Mouse (Mus musculus) kidney, postnatal 25 days (tissue): ENCODE measurements at regions not wholly inside any gene's neighbourhood (a gene's known extent, or its start where the extent isn't known, plus 50 kb on each side); places are given as distances from the start of the nearest gene placed in this dataset.

ENCODE experiments used
- DNase-seq, 2 experiments: peaks; one replicate each; pipeline ENCODE4 v3.0.0; 2021; ENCODE audit warnings: mixed read lengths in 2 of 2

DNA sequence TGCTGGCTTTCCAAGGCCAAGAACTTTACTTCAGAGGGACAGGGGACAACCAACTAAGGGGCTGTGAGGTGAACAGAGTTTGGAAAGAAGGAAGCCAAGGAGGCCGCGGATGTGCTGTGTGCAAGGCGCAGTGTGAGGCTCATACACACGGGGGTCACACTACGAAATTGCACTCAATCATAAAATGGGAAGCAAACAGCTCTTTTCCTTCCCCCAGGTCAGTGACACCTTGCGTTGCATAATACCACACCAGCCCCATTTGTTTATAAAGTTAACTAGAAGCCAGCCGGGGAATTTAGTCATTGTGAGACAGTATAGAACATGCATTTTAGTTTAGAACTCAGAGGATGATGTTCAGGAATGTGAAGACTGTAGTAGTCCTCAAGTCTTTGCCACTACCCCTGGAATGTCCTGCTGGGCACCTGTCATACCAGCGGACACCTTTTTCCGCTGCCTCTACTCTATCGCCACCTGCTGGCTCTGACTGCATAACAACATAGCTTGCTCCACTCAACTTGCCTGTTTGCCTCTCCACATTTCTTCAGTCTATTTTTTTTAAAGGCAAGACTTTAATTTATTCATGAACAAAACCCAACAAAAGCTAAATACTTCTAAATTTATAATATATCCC, 82.5 kb upstream of the Zfp648 start:
- DNase-seq = peak; percentile 88 to 89

DNA sequence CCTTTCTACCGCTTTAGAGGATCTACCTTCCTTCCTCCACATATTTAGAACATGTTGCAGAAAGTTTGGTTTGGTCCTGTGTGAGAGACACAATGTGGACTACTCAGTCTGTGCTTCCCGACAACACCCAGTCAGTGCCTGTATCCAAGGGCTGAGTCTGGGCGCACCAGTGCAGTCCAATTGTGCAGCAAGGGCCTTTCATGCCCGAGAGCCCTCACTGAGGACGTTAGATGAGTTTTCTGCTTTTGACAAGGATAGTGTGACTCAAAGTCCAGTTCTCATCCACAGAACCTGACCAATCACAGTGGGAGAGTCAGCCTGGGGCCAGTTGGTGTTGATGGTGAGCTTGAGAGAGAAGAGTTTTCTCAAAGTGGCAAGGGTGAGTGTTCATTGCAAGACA, 81.4 kb upstream of the Zfp648 start:
- DNase-seq = peak; percentile 64 to 85

DNA sequence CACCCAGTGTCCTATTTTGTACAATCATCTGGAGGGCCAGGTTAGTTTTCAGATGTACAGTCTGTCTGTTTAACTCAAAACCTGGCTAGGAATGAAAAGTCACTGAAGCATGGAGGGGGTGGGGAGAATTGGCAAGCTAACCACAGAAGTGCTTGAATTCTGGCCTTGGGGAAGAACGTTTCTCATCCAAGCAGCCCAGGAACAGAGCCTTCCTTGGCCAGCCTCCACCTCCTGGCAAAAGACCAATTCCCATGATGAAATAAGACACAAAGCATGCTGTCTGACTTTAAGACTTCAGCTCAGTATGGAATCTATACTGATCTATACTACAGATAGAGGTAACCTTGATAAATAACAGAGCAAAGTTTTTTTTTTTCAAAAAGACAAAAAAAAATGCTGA, 80.3 kb upstream of the Zfp648 start:
- DNase-seq = peak; percentile 93

DNA sequence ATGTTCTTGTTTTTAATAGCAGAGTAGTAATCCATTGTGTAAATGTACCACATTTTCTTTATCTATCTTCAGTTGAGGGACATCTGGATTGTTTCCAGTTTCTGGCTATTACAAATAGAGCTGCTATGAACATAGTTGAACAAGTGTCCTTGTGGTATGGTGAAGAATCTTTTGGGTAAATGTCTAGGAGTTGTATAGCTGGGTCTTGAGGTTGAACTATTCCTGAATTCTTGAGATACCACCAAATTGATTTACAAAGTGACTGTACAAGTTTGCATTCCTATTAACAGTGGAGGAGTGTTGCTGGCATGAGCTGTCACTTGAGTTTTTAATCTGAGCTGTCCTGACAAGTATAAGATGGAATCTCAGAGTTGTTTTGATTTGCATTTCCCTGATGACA, 76.0 kb upstream of the Zfp648 start:
- DNase-seq = no peak

DNA sequence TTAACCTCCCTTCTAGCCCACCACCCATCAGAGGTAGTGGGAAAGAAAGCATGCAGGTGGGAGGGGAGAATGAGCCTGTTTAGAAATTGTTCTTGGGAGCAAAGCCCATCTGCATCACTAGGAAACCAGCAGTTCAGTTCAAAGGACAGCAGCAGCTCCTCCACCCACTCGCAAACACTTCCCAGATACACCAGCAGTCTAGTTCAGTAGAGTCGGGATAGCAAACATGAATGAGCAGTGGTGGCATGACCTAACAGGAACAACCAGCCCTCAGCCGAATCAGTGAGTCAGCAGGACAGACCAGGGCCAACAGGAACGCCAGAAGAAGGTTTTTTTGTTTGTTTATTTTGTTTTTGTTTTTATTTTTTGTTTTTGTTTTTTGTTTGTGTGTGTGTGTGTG, 74.5 kb upstream of the Zfp648 start:
- DNase-seq = peak in 1 of 2 experiments; percentile 50

DNA sequence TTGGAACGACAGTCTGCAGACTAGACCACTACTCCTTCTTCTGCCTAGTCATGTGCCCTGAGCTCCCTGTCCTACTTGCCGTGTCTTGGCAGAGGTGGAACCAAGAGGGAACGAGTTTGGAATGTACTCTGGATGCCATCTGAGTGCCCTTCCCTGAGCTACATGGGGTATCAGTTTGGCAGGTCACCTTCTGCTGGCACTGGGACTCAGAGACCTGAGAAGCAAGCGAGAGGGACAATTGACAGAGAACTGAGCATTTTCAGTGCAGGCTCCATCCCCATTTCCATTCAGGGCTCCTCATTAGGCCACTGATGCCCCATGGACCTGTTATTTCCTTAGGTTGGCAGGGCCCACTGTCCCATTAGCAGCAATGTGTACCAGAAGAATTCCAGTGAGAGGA, 61.5 kb upstream of the Zfp648 start:
- DNase-seq = no peak

DNA sequence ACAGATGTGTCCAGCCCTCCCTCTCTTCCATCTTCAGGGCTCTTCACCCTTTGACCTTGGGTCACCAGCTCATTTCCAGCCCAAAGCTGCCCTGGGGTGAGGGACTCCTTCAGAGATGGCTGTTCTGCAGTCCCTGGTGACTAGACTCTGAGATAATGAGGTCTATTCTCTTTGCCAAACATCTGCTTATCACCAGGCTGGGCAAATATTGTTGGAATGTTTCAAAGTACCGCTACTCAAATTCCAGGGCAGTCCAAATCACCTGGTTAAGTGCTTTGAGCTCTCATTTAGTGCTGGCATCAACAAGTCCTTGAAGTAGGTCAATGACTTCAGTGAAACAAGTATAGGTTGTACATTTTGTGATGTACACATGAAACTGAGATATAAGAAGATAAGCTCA, 57.3 kb upstream of the Zfp648 start:
- DNase-seq = no peak

DNA sequence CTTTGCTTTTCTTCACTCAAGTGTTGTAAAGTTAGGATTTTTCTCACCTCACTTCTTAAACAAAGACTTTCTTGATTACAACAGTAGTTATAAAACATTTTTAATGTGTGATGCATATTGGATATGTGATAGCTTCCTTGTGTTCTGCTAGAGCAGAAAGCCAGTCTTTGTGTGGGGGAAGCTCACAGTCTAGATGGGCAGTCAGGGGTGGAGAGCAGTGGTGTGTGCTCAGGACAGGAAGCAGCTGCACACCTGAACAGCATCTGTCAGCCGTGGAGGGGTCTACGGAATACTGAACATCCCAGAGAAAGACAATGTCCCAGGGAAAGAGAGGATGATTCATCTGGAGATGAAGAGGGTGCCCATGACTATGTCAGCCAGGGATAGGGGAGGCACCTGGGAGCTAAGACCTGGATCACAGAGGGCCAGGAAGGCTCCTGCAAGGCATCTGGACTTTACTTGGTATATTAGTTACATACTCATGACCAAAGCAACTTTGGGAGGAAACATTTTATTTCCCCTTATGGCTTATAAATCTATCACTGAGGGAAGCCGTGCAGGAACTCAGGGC, 53.9 kb upstream of the Zfp648 start:
- DNase-seq = no peak

DNA sequence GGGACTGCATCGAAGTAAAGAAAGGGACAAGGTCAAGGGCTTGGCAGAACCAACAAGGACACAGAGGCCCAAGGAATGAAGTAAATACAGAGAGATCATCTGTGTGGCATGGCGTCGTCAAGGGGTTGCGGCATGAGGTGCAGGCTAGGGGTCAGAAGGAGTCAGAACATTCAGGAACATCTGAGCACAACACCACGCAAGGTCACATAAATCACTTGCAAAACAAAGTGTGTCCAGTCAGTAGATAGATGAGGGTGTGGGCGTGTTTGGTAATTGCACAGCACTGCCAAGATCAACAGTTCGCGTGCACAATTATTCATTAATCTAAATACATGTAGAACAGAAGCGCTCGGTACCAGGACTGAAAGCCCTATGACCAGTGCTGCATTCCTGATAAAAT, 52.0 kb upstream of the Zfp648 start:
- DNase-seq = peak; percentile 65 to 85

DNA sequence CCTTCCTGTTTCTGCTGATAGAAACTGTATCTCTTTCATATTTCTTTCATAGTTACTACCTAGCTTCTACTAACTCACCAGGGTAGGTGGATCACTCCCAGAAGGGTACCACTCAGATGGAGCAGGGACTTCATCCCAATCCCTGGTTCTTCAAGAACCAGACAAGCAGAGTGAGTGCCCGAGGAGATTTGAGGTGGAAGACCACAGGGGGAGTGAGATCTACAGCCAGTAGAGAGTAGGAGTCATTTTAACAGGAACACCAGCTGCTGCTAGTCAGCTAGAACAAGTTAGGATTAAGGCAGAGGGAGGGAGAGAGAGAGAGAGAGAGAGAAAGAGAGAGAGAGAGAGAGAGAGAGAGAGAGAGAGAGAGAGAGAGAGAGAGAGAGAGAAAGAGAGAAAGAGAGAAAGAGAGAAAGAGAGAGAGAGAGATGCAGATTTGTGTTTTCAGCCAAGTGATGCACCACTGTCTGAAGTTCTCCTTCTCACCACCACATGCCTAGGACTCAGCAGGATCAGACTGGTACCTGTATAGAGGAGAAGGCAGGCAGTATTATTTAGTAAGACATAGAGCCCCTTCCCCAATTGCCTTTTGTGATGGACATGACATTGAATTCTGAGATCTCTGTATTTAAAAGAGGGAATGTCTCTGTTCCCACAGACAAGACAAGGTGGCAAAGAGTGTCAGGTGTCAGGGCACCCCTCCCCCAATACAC, 51.4 kb upstream of the Zfp648 start:
- DNase-seq = no peak

DNA sequence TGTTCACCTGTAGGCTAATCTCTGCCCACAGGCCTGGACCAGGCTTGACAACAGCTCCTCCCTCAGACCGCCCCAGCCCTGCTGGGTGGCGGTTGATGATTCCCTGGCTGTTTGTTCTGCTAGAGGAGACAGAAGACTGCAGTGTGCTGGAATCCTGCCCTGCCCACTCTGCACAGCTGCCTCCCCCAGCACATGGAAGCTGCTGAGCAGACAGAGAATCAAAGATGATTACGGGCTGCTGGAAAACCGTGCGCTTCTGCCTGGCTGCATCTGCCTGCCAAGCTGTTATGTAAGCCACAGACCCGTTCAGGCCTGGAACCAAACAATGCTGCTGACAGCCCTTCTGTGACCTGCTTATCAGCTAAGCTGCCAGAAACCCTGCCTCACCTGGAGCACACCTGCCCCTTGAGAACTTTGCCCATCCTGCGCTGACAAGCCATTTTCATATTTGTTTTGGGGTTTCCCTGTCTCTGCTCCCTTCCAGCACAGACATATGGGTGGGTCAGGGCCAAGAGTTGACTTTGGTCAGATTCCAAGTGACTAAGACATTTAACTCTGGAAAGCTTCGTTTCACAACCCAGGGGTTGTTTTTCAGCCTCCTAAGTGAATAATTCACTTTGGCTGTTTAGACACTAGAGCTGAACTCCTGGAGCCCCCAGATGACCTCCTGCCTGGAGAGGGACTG, 50.7 kb upstream of the Zfp648 start:
- DNase-seq = peak; percentile 88 to 97
